Mouse (Mus musculus) kidney, embryonic 16.5 days (tissue): ENCODE measurements around the gene Mpc1. TPM values are rescaled to one million over a fixed set of nuclear protein-coding genes. Genes with fewer than 3 reads are reported as not detected.

Experiments
- ATAC-seq: fragments of 200-750 bp; cut with Nextera tagmentation; 2 replicates; pipeline ENCODE4 v1.8.0; 2017; ENCODE audit warnings: moderate TSS enrichment; ENCODE audit not compliant: low FRiP score, low TSS enrichment
- H3K27ac ChIP-seq: fragments of 300-500 bp; sonication (generic); 2 replicates; pipeline ENCODE4 v1.5.1; 2014; ENCODE audit warnings: low read length
- H3K27me3 ChIP-seq: fragments of 300-500 bp; sonication (generic); 2 replicates; pipeline ENCODE4 v1.6.1; 2014; ENCODE audit warnings: low read length, control low read depth, mixed read lengths; ENCODE audit not compliant: insufficient read depth
- H3K36me3 ChIP-seq: fragments of 300-500 bp; sonication (generic); 2 replicates; pipeline ENCODE4 v1.6.1; 2014; ENCODE audit warnings: low read length, control low read depth, mixed read lengths; ENCODE audit not compliant: insufficient read depth
- H3K4me1 ChIP-seq: fragments of 300-500 bp; sonication (generic); 2 replicates; pipeline ENCODE4 v1.6.1; 2014; ENCODE audit warnings: low read length, control low read depth, mixed read lengths; ENCODE audit not compliant: insufficient read depth
- H3K4me2 ChIP-seq: fragments of 300-500 bp; sonication (generic); replicated peaks from 2 replicates; pipeline ENCODE4 v1.6.1; 2014; ENCODE audit warnings: low read depth, low read length
- H3K4me3 ChIP-seq: fragments of 300-500 bp; sonication (generic); 2 replicates; pipeline ENCODE4 v1.5.1; 2014; ENCODE audit warnings: mild to moderate bottlenecking, low read length
- H3K9ac ChIP-seq: fragments of 300-500 bp; sonication (generic); replicated peaks from 2 replicates; pipeline ENCODE4 v1.6.1; 2014; ENCODE audit warnings: low read length
- H3K9me3 ChIP-seq: fragments of 300-500 bp; sonication (generic); 2 replicates; pipeline ENCODE4 v1.6.1; 2016; ENCODE audit warnings: low read length, control low read depth
- WGBS: fragments of 180-500 bp; shearing (Covaris S2); extraction: QIAGEN DNeasy Blood & Tissue Kit; methylation state at CpG from one replicate; pipeline ENCODE4 v1.1.7; 2014; 5-methylcytosine and 5-hydroxymethylcytosine counted together
- polyA plus RNA-seq: library from polyadenylated mRNA; unstranded; fragments of >200 nt; fragmentation: Nextera tagmentation; extraction: Ambion mirVana; gene quantifications from 2 replicates; pipeline ENCODE4 v1.2.1, GENCODE M21; 2015

Mpc1 gene
- polyA plus RNA-seq, 1 experiment from 2014 or later = 202 TPM

- 79% methylated on average over 9 of the region's 9 CpGs for WGBS
- Histone ChIP-seq H3K4me3 (no peak overlapping the region), H3K4me2 (no peak overlapping the region), H3K27ac (no peak overlapping the region), H3K4me1 (no peaks in the 10 kb centered on the region), H3K27me3 (no peaks in the 10 kb centered on the region), H3K9ac (no peak overlapping the region), H3K9me3 (no peaks in the 10 kb centered on the region), H3K36me3 (no peaks in the 10 kb centered on the region)
- no peak for ATAC-seq
Observed at GRCm38 (mm10) chr17:8296313-8296844, 13.7 kb downstream of the Mpc1 start.

- no peaks in the 10 kb centered on the region for H3K27me3 ChIP-seq
- no peak overlapping the region for H3K9ac ChIP-seq
- no peak overlapping the region for H3K4me3 ChIP-seq
- no peaks in the 10 kb centered on the region for H3K4me1 ChIP-seq
- 81% methylated on average over 5 of the region's 5 CpGs for WGBS
- H3K27ac ChIP-seq = no peak overlapping the region
- H3K36me3 ChIP-seq = no peaks in the 10 kb centered on the region
- no peaks in the 10 kb centered on the region for H3K9me3 ChIP-seq
- no peak overlapping the region for H3K4me2 ChIP-seq
- no peak for ATAC-seq
Observed at GRCm38 (mm10) chr17:8297746-8298145, 15.0 kb downstream of the Mpc1 start.

- 94% methylated on average over 2 of the region's 2 CpGs for WGBS
- H3K27ac ChIP-seq = no peak overlapping the region
Observed at GRCm38 (mm10) chr17:8298281-8298680, 15.6 kb downstream of the Mpc1 start.

GRCm38 (mm10) chr17:8299524-8299923, 16.8 kb downstream of the Mpc1 start:
- no peak overlapping the region for H3K4me3 ChIP-seq
- no peak for ATAC-seq
- H3K9me3 ChIP-seq = no peaks in the 10 kb centered on the region
- no peak overlapping the region for H3K4me2 ChIP-seq
- no peak overlapping the region for H3K27ac ChIP-seq
- no peak overlapping the region for H3K9ac ChIP-seq
- no peaks in the 10 kb centered on the region for H3K4me1 ChIP-seq
- no peaks in the 10 kb centered on the region for H3K36me3 ChIP-seq
- no peaks in the 10 kb centered on the region for H3K27me3 ChIP-seq

More at GRCm38 (mm10) chr17:8298281-8298680, 15.6 kb downstream of the Mpc1 start:
- H3K36me3 ChIP-seq = no peaks in the 10 kb centered on the region
- no peak overlapping the region for H3K9ac ChIP-seq
- no peaks in the 10 kb centered on the region for H3K9me3 ChIP-seq
- H3K4me1 ChIP-seq = no peaks in the 10 kb centered on the region
- ATAC-seq = no peak
- H3K27me3 ChIP-seq = no peaks in the 10 kb centered on the region
- no peak overlapping the region for H3K4me3 ChIP-seq
- no peak overlapping the region for H3K4me2 ChIP-seq

- Histone ChIP-seq H3K27me3 (no peaks in the 10 kb centered on the region), H3K27ac (no peak overlapping the region), H3K4me1 (no peaks in the 10 kb centered on the region), H3K36me3 (no peaks in the 10 kb centered on the region), H3K4me2 (no peak overlapping the region), H3K9ac (no peak overlapping the region), H3K4me3 (no peak overlapping the region), H3K9me3 (no peaks in the 10 kb centered on the region)
- WGBS = 76% methylated on average over 4 of the region's 4 CpGs
- no peak for ATAC-seq
Observed at GRCm38 (mm10) chr17:8301515-8301914, 18.8 kb downstream of the Mpc1 start.

GRCm38 (mm10) chr17:8302772-8303438, 20.2 kb downstream of the Mpc1 start:
- WGBS = 83% methylated on average over 7 of the region's 7 CpGs
- no peak for ATAC-seq

DNA sequence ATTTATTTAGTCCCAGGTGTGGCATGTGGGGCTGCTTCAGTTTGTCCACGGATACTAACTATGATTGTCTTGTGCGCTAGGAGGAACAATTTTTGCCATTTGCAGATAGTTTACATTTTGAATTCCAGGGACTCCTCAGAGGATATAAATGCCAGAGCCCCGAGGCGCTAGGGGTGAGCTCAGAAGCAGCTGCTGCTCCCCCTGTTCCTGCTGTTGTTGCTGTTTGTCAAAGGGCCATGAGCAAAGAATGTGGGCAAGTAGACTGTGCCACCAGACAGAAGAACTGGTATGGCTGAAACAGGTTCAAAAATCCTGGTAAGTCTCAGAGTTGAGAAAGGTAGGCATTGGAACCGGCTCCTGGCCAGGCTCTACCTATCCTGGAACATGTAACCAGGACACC, 21.0 kb downstream of the Mpc1 start:
- ATAC-seq = no peak
- 66% methylated on average over 5 of the region's 5 CpGs for WGBS
- H3K36me3 ChIP-seq = no peaks in the 10 kb centered on the region

More at GRCm38 (mm10) chr17:8302772-8303438, 20.2 kb downstream of the Mpc1 start:
- Histone ChIP-seq H3K9me3 (no peaks in the 10 kb centered on the region), H3K27me3 (no peaks in the 10 kb centered on the region), H3K4me1 (no peaks in the 10 kb centered on the region), H3K9ac (no peak overlapping the region), H3K4me3 (no peak overlapping the region), H3K4me2 (no peak overlapping the region), H3K36me3 (no peaks in the 10 kb centered on the region), H3K27ac (no peak overlapping the region)

DNA sequence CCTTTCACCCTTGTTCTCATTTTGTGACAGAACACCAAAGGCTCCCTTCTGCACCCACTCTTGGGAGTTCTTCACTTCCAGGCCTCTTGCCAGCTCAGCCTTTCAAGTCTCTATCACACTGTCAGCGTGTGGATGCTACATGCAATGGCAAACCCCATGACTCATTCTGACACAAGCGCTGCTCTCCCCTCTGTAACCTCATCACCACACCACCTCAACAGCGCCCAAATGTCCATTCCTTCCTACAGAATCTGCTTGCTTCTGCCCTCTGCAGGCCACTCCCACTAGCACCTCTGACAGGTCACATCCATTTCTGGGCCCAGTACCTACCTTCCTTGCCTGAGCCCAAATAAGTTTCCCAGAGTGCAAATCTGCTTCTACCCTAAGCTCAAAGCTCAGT, 23.1 kb downstream of the Mpc1 start:
- ATAC-seq = no peak
- Histone ChIP-seq H3K36me3 (no peaks in the 10 kb centered on the region), H3K4me1 (no peaks in the 10 kb centered on the region), H3K4me3 (no peak overlapping the region), H3K9ac (no peak overlapping the region), H3K27ac (no peak overlapping the region), H3K4me2 (no peak overlapping the region), H3K27me3 (no peaks in the 10 kb centered on the region), H3K9me3 (no peaks in the 10 kb centered on the region)
- 37% methylated on average over 3 of the region's 3 CpGs for WGBS

More for the DNA sequence above, 21.0 kb downstream of the Mpc1 start:
- Histone ChIP-seq H3K27me3 (no peaks in the 10 kb centered on the region), H3K9me3 (no peaks in the 10 kb centered on the region), H3K4me3 (no peak overlapping the region), H3K4me2 (no peak overlapping the region), H3K9ac (no peak overlapping the region), H3K4me1 (no peaks in the 10 kb centered on the region), H3K27ac (no peak overlapping the region)

DNA sequence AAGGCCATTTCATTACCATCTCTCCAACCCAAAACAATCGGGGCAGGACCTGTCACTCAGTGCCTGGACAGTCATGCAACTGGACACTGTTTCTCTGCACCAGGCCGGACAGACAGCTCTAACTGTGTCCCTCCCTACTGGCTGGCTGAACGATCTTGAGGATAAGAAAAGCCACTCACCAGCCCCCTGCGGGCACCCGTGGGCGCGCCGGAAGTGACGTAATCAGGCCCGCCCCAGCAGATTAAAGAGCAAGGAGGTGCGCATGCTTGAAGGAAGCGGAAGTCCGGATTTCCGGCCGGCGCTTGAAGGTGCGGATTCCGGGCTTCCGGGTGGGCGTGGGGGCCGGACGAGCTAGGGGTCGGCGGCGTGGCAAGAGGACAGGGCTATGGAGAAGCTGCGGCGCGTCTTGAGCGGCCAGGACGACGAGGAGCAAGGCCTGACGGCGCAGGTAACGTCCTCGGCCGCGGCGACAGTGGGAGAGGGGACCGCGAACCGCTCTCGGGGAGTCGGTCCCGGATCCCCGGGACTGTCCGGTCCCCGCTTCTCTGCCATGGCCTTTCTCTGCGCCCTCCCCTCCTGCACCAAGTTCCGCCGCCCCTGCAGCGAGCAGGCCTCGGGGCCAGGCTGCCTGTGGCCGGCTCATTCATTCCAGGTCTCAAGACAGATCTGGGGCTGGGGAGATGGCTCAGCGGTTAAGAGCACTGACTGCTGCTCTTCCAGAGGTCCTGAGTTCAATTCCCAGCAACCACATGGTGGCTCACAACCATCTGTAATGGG, 28.3 kb downstream of the Mpc1 start, which contains the start of gene Sft2d1:
Sft2d1 (plus strand) TSS at position 265 of the 777 bp plus-strand sequence.
- Histone ChIP-seq H3K9me3 (no peaks in the 10 kb centered on the region), H3K9ac (peak within 1 kb of the TSS; percentile 68), H3K4me2 (peak within 1 kb of the TSS; percentile 71), H3K27me3 (no peaks in the 10 kb centered on the region), H3K36me3 (no peaks in the 10 kb centered on the region), H3K4me3 (peak within 1 kb of the TSS; percentile 58), H3K4me1 (peaks cover 14% of the 10 kb centered on the region), H3K27ac (peak within 1 kb of the TSS; percentile 84)
- 0% methylated on average over 51 of the region's 54 CpGs for WGBS
- peak; percentile 96 for ATAC-seq

DNA sequence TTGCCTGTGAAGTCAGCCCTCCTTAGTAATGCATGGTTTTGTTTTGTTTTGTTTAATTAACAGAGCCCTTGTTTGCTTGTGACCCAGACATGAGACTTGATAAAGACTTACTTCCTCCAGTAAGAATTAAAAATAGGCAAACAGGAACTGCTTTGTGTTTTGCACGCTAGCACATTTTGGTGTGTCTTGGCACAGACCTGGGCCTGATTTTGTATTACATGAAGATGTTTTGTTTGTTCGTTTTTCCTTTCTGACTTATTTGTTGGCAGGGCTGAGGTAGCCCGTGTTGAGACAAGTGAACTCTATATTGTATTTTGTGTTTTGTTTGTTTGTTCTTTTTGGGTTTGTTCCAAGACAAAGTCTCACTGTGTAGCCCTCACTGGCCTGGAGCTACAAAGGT, 29.0 kb downstream of the Mpc1 start:
- Histone ChIP-seq H3K4me3 (peak overlapping the region; percentile 58), H3K4me2 (peak overlapping the region; percentile 71), H3K27me3 (no peaks in the 10 kb centered on the region), H3K36me3 (no peaks in the 10 kb centered on the region), H3K27ac (no peak overlapping the region), H3K9ac (peak overlapping the region; percentile 68), H3K4me1 (peaks cover 14% of the 10 kb centered on the region), H3K9me3 (no peaks in the 10 kb centered on the region)
- ATAC-seq = no peak
- WGBS = 41% methylated on average over 3 of the region's 3 CpGs
